Mouse (Mus musculus): ENCODE results near the gene Kctd21. TPM values are rescaled to one million over a fixed set of nuclear protein-coding genes. Genes with fewer than 3 reads are reported as not detected.

The Kctd21 gene
- polyA plus RNA-seq, 1 experiment from 2014 or later: 5.7 TPM

DNA sequence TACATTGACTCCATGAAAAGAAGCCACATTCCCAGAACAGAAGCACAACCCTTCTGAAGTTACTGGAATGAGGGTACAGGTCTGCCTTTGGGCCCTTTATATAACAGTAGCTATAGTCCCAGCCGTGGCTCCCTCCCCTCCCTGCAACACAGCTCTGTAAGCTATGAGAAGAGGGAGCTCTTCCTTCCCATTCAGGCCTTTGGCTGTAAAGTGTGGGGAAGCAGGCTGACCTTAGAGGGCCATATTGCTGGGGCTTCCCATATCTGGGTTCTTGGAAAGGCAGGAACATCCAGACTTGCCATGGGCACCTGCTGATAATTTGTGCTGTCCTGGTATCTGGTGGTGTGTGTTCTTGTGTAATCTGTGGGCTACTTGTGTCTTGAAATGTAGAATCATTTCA is 24.6 kb upstream of the Kctd21 start:
- no peak overlapping the region for H3K9ac ChIP-seq (replicated peaks; ENCODE audit: low read depth)
- H3K4me1 ChIP-seq (ENCODE audit: insufficient read depth, low read depth, low read length): no peaks in the 10 kb centered on the region
- H3K36me3 ChIP-seq (ENCODE audit: insufficient read depth, low read length): peaks cover 33% of the 10 kb centered on the region; the same call in 1 of the 2 replicates
- DNase-seq (ENCODE audit: low spot score) (no peak), ATAC-seq (no peak)
- no peak overlapping the region for H3K27ac ChIP-seq (ENCODE audit: low read length)
- H3K4me2 ChIP-seq (replicated peaks; ENCODE audit: low read depth, low read length): no peak overlapping the region
- H3K27me3 ChIP-seq (replicated peaks; ENCODE audit: insufficient read depth, low read length): no peaks in the 10 kb centered on the region
- 78% methylated on average over 1 of the region's 1 CpGs for WGBS
- no peaks in the 10 kb centered on the region for H3K9me3 ChIP-seq (ENCODE audit: low read length)
- no peak for TF ChIP-seq CTCF (IDR thresholded peaks at IDR 0.05)
- TF ChIP-seq EP300 (IDR thresholded peaks at IDR 0.05): no peak
- no peak overlapping the region for H3K4me3 ChIP-seq (ENCODE audit: low read depth, low read length)

GRCm38 (mm10) chr7:97309461-97310340 is 22.4 kb upstream of the Kctd21 start:
- Histone ChIP-seq H3K4me2 (replicated peaks; ENCODE audit: low read depth, low read length) (no peak overlapping the region), H3K27ac (ENCODE audit: low read length) (no peak overlapping the region), H3K4me3 (ENCODE audit: low read depth, low read length) (no peak overlapping the region), H3K4me1 (ENCODE audit: insufficient read depth, low read depth, low read length) (no peaks in the 10 kb centered on the region), H3K27me3 (replicated peaks; ENCODE audit: insufficient read depth, low read length) (no peaks in the 10 kb centered on the region), H3K9me3 (ENCODE audit: low read length) (no peaks in the 10 kb centered on the region), H3K36me3 (ENCODE audit: insufficient read depth, low read length) (peaks cover 23% of the 10 kb centered on the region; the same call in 1 of the 2 replicates), H3K9ac (replicated peaks; ENCODE audit: low read depth) (no peak overlapping the region)
- ATAC-seq (no peak), DNase-seq (ENCODE audit: low spot score) (no peak)
- 86% methylated on average over 4 of the region's 4 CpGs for WGBS
- no peak for TF ChIP-seq EP300 (IDR thresholded peaks at IDR 0.05)
- no peak for TF ChIP-seq CTCF (IDR thresholded peaks at IDR 0.05)

DNA sequence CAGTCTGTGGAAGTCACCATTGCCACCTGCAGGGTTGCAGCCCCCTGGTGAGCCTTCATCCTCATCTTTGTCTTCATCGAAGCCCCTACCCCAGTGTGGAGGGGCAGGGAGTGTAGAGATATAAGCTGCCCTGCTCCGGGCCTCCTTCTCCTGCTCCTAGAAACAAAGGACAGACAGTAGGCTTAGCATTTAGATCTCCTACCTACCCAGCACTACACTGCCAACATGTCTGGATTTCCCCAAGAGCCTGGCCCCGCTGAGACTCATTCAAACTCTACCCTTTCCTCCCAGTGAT is 21.8 kb upstream of the Kctd21 start:
- peaks cover 18% of the 10 kb centered on the region; the same call in 1 of the 2 replicates for H3K36me3 ChIP-seq (ENCODE audit: insufficient read depth, low read length)

DNA sequence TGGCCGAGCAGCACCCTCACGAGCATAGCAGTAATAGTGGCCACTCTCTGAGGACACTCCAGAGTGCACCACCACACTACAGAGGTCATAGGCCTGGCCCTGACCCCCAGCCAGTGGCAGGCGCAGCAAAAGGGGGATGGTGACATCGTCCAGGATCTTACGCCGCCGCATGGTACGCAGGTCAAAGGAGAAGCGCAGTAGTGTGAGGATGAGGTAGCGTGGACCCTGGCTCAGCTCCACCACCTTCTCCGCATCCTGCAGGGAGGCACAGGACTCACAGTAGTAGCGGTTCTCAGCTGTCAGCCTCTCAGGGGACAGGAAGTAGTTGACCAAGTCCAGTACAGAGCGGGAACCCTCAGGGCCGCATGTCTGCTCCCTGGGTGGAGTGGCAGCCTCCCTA is 20.5 kb upstream of the Kctd21 start:
- Histone ChIP-seq H3K4me1 (ENCODE audit: insufficient read depth, low read depth, low read length) (no peaks in the 10 kb centered on the region), H3K27ac (ENCODE audit: low read length) (no peak overlapping the region), H3K36me3 (ENCODE audit: insufficient read depth, low read length) (peaks cover 18% of the 10 kb centered on the region; the same call in 1 of the 2 replicates), H3K4me3 (ENCODE audit: low read depth, low read length) (no peak overlapping the region), H3K9ac (replicated peaks; ENCODE audit: low read depth) (no peak overlapping the region), H3K9me3 (ENCODE audit: low read length) (no peaks in the 10 kb centered on the region), H3K4me2 (replicated peaks; ENCODE audit: low read depth, low read length) (no peak overlapping the region), H3K27me3 (replicated peaks; ENCODE audit: insufficient read depth, low read length) (no peaks in the 10 kb centered on the region)
- DNase-seq (ENCODE audit: low spot score) (no peak), ATAC-seq (no peak)
- WGBS: 88% methylated on average over 14 of the region's 14 CpGs
- TF ChIP-seq EP300 (IDR thresholded peaks at IDR 0.05) (no peak), CTCF (IDR thresholded peaks at IDR 0.05) (no peak)

More for the DNA sequence above, 21.8 kb upstream of the Kctd21 start:
- Histone ChIP-seq H3K4me1 (ENCODE audit: insufficient read depth, low read depth, low read length) (no peaks in the 10 kb centered on the region), H3K27ac (ENCODE audit: low read length) (no peak overlapping the region), H3K9ac (replicated peaks; ENCODE audit: low read depth) (no peak overlapping the region), H3K9me3 (ENCODE audit: low read length) (no peaks in the 10 kb centered on the region), H3K27me3 (replicated peaks; ENCODE audit: insufficient read depth, low read length) (no peaks in the 10 kb centered on the region), H3K4me3 (ENCODE audit: low read depth, low read length) (no peak overlapping the region), H3K4me2 (replicated peaks; ENCODE audit: low read depth, low read length) (no peak overlapping the region)
- WGBS: 95% methylated on average over 3 of the region's 3 CpGs
- no peak for TF ChIP-seq EP300 (IDR thresholded peaks at IDR 0.05)
- no peak for TF ChIP-seq CTCF (IDR thresholded peaks at IDR 0.05)
- no peak for DNase-seq (ENCODE audit: low spot score)
- no peak for ATAC-seq

DNA sequence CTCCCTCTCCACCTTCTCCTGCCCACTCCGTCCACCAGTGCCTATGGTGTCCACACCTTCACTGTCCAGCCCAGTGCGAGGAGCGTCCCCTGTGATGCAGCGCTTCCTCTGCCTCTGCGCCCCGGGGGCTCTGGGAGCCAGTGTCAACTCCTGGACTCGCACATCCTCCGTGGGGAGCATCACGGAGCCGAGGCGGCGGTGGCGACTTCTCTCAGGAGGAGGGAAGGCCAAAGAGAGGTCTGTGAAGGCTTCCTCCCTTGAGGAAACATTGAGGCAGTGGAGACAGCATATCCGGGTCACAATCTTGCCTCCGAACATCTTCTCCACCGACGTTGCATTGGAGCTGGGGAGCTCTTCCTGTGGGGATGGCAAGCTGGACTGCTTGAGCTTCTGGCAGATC is 19.9 kb upstream of the Kctd21 start:
- H3K36me3 ChIP-seq (ENCODE audit: insufficient read depth, low read length): peaks cover 18% of the 10 kb centered on the region; the same call in 1 of the 2 replicates
- 86% methylated on average over 17 of the region's 17 CpGs for WGBS
- TF ChIP-seq EP300 (IDR thresholded peaks at IDR 0.05) (no peak), CTCF (IDR thresholded peaks at IDR 0.05) (no peak)

GRCm38 (mm10) chr7:97312856-97313255 is 19.3 kb upstream of the Kctd21 start:
- DNase-seq (ENCODE audit: low spot score): no peak
- 80% methylated on average over 6 of the region's 6 CpGs for WGBS
- no peak for TF ChIP-seq CTCF (IDR thresholded peaks at IDR 0.05)
- no peak for TF ChIP-seq EP300 (IDR thresholded peaks at IDR 0.05)

More for the DNA sequence above, 19.9 kb upstream of the Kctd21 start:
- ATAC-seq (no peak), DNase-seq (ENCODE audit: low spot score) (no peak)
- Histone ChIP-seq H3K9me3 (ENCODE audit: low read length) (no peaks in the 10 kb centered on the region), H3K4me3 (ENCODE audit: low read depth, low read length) (no peak overlapping the region), H3K27ac (ENCODE audit: low read length) (no peak overlapping the region), H3K27me3 (replicated peaks; ENCODE audit: insufficient read depth, low read length) (no peaks in the 10 kb centered on the region), H3K9ac (replicated peaks; ENCODE audit: low read depth) (no peak overlapping the region), H3K4me1 (ENCODE audit: insufficient read depth, low read depth, low read length) (no peaks in the 10 kb centered on the region), H3K4me2 (replicated peaks; ENCODE audit: low read depth, low read length) (no peak overlapping the region)

More at GRCm38 (mm10) chr7:97312856-97313255, 19.3 kb upstream of the Kctd21 start:
- Histone ChIP-seq H3K4me3 (ENCODE audit: low read depth, low read length) (no peak overlapping the region), H3K27ac (ENCODE audit: low read length) (no peak overlapping the region), H3K36me3 (ENCODE audit: insufficient read depth, low read length) (peaks cover 18% of the 10 kb centered on the region; the same call in 1 of the 2 replicates), H3K9ac (replicated peaks; ENCODE audit: low read depth) (no peak overlapping the region), H3K4me2 (replicated peaks; ENCODE audit: low read depth, low read length) (no peak overlapping the region), H3K27me3 (replicated peaks; ENCODE audit: insufficient read depth, low read length) (no peaks in the 10 kb centered on the region), H3K4me1 (ENCODE audit: insufficient read depth, low read depth, low read length) (no peaks in the 10 kb centered on the region), H3K9me3 (ENCODE audit: low read length) (no peaks in the 10 kb centered on the region)
- no peak for ATAC-seq
